Mouse (Mus musculus): ENCODE measurements around the gene Zfp979.
"Not testable (repeated sequence)": the region's sequence is repeated elsewhere in the genome, so short reads cannot be mapped to it uniquely, and the experiment has no call there.

Gene Zfp979

DNA sequence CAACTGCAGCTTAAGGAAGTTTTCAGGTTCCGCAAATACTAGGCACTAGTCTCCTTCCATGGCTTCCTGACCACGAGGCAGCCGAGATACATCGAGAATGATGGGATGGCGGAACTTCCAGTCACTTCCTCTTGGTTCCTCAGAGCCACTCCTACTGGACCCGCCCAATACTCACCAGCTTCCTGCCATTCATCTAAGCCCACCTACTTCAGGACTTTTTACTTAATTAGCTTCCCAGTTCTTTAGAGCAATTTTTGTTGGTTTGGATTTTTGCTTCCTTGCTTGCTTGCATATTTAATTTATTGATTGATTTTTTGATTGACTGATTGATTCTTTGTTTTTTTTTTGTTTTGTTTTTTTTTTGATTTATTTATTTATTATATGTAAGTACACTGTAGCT lies at the start of gene Zfp979:
Gene Zfp979 (minus strand): TSS at position 101 of the 400 bp plus-strand sequence.
- DNase-seq, result not testable (repeated sequence)

GRCm38 (mm10) chr4:147655245-147655644 lies 12.9 kb upstream of the Zfp979 start:
- DNase-seq, result not testable (repeated sequence)

DNA sequence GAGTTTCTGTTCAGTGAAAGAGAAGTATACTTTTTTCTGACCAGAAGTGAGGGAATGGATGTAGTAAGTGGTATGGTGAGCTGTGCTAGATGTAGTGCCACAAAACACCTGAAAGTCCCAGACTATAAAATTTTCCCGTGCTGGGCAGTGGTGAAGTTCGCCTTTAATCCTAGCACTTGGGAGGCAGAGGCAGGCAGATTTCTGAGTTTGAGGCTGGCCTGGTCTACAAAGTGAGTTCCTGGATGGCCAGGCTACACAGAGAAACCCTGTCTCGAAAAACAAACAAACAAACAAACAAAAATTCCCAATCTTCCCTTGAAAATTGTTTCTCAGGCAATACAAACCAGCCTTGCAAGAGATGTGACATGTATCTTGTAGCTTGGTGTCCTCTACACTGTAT lies 5.1 kb upstream of the Zfp979 start:
- DNase-seq, result not testable (repeated sequence)

- DNase-seq, result not testable (repeated sequence)
Measured at GRCm38 (mm10) chr4:147641932-147642331, 381 bp downstream of the Zfp979 start.

DNA sequence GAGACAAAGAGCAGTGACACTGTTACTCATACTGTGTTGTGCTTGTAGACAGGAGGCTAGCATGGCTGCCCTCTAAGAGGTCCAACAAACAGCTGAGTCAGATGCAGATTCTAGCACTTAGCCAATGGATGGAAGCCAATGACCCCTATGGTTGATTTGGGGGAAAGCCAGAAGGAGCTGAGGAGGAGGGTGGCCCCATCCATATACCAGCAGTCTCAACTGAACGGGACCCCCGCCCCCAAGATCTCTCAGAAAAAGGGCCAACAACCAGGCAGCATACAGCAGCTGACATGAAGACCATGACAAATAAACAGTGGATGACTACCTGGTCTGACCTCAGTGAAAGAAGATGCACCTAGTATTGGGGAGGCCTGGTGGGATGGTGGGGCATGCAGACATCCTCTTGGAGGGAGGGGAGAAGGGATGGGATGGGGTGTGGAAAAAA lies 8.5 kb downstream of the Zfp979 start:
- DNase-seq, result not testable (repeated sequence)

GRCm38 (mm10) chr4:147606511-147606910 lies 35.8 kb downstream of the Zfp979 start:
- DNase-seq, result not testable (repeated sequence)

- DNase-seq, result no peak
Measured at GRCm38 (mm10) chr4:147605521-147605920, 36.8 kb downstream of the Zfp979 start.

GRCm38 (mm10) chr4:147603806-147604205 lies 38.5 kb downstream of the Zfp979 start:
- no peak for DNase-seq

- DNase-seq, result no peak
Measured at GRCm38 (mm10) chr4:147601881-147602280, 40.4 kb downstream of the Zfp979 start.

DNA sequence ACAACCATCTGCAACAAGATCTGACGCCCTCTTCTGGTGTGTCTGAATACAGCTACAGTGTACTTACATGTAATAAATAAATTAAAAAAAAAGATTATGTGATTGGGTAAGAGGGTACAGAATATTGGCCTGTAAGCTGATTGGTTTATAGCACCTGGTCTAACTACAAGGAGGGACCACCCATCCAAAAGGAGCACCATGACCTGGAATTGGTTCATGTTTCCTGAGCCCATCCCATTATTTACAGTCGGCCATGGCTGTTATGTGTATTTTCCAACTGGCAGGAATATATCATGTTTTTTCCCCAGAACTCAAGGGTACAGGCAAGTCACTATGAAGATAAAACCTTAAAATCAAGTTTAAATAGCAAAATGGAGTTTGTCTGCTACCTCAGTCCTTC lies 43.5 kb downstream of the Zfp979 start:
- no peak for DNase-seq

- no peak for DNase-seq
Measured at GRCm38 (mm10) chr4:147597685-147598084, 44.6 kb downstream of the Zfp979 start.

DNA sequence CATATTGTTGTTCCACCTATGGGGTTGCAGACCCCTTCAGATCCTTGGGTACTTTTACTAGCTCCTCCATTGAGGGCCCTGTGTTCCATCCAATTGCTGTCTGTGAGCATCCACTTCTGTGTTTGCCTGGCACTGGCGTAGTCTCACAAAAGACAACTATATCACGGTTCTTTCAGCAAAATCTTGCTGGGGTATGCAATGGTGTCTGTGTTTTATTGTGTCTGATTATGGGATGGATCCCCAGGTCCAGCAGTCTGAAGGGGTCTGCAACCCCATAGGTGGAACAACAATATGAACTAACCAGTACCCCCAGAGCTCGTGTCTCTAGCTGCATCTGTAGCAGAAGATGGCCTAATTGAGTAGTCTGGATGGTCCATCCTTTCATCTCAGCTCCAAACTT lies 47.7 kb downstream of the Zfp979 start:
- not testable (repeated sequence) for DNase-seq

GRCm38 (mm10) chr4:147586511-147587473 lies 55.5 kb downstream of the Zfp979 start:
- no peak for DNase-seq

DNA sequence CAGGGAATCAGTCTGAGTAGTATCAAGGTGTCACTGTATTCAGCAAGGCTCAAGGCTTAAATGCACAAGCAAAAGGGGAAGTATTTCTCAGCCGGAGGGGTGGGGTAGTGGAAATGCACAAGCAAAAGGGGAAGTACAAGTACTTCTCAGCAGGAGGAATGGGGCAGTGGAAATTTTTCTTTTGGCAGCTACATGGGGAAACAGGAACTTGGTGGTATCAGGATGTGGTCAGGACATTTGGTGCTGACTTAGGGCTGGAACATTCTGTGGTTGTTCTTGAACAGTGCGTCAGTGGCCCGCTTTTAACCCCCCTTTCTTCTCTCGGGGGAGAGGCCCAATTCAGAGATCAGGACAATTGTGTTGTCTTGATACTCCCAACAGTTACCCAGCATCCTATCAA lies 62.9 kb downstream of the Zfp979 start:
- not testable (repeated sequence) for DNase-seq

GRCm38 (mm10) chr4:147571156-147571555 lies 71.2 kb downstream of the Zfp979 start:
- not testable (repeated sequence) for DNase-seq

DNA sequence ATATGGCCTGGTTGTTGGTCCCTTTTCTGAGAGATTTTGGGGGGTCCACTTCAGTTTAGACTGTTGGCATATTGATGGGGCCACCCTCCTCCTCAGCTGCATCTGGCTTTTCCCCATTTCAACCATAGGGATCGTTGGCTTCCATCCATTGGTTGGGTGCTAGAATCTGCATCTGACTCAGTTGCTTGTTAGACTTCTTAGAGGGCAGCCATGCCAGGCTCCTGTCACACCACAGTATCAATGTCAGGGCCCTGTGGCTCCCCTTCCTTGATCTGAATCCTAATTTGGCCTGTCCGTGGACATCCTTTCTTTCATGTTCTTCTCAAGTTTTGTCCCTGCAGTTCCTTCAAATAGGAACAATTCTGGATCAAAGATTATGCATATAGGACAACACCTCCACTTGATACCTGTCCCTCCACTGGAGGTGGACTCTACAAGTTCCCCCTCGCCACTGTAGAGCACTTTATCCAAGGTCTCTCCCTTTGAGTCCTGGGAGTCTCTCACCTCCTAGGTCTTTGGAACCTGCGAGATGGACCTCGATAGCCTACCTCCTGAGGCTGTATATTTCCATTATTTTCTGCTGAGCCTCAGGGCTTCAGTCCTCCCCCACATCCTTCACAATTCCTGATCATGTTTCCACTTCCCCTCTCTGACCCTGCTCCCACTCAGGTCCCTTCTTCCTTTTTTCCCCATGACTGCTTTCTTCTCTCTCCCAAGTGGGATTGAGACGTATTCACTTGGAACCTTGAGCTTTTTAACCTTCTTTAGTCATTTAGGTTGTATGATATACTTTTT lies 76.7 kb downstream of the Zfp979 start:
- no peak for DNase-seq

Data from lung, adult 18-20 months (tissue).